Mouse (Mus musculus): ENCODE results near the gene Pcyox1. TPM values are rescaled to one million over a fixed set of nuclear protein-coding genes. Genes with fewer than 3 reads are reported as not detected.

Pcyox1 gene
- total and polyA plus RNA-seq, 3 experiments, result 44.7 to 72.3 (median 44.9) TPM

- ATAC-seq (ENCODE audit: extremely low read depth, insufficient number of reproducible peaks, low FRiP score, poor library complexity, severe bottlenecking) (no peak), DNase-seq (ENCODE audit: low spot score) (no peak)
- Histone ChIP-seq H3K4me3 (ENCODE audit: low read depth, low read length) (peak overlapping the region; percentile 93), H3K4me1 (ENCODE audit: insufficient read depth, low read depth, low read length) (peaks cover 51% of the 10 kb centered on the region), H3K9me3 (replicated peaks) (no peaks in the 10 kb centered on the region; the same call in 1 of the 2 replicates), H3K27me3 (ENCODE audit: insufficient read depth, low read length) (peaks cover 9% of the 10 kb centered on the region), H3K36me3 (replicated peaks) (peaks cover 31% of the 10 kb centered on the region)
- TF ChIP-seq GATA2 (IDR thresholded peaks at IDR 0.05; ENCODE audit: borderline replicate concordance, low read depth, low read length), result no peak
Observed at GRCm38 (mm10) chr6:86366125-86366852, 30.7 kb downstream of the Pcyox1 start.

GRCm38 (mm10) chr6:86365371-86366124 is 31.4 kb downstream of the Pcyox1 start, which contains the start of gene Fam136a:
Gene Fam136a (plus strand): TSS chr6:86365646.
- peak; percentile 96 for ATAC-seq (ENCODE audit: extremely low read depth, insufficient number of reproducible peaks, low FRiP score, poor library complexity, severe bottlenecking)
- Histone ChIP-seq H3K27me3 (ENCODE audit: insufficient read depth, low read length) (peaks cover 16% of the 10 kb centered on the region), H3K9me3 (replicated peaks) (no peaks in the 10 kb centered on the region; the same call in 1 of the 2 replicates), H3K4me3 (ENCODE audit: low read depth, low read length) (peak within 1 kb of the TSS; percentile 93), H3K36me3 (replicated peaks) (peaks cover 31% of the 10 kb centered on the region), H3K4me1 (ENCODE audit: insufficient read depth, low read depth, low read length) (peaks cover 44% of the 10 kb centered on the region)
- TF ChIP-seq TAL1 (conservative IDR thresholded peaks at IDR 0.05; ENCODE audit: low read depth, low read length) (no peak), CTCF (IDR thresholded peaks at IDR 0.05; ENCODE audit: low read depth, low read length) (peak; percentile 77)
- peak; percentile 93 for DNase-seq (ENCODE audit: low spot score)

GRCm38 (mm10) chr6:86364442-86365141 is 32.4 kb downstream of the Pcyox1 start:
- peaks cover 26% of the 10 kb centered on the region for H3K36me3 ChIP-seq (replicated peaks)
- peak; percentile 38 for DNase-seq (ENCODE audit: low spot score)
- H3K27me3 ChIP-seq (ENCODE audit: insufficient read depth, low read length), result peaks cover 17% of the 10 kb centered on the region
- TF ChIP-seq CTCF (IDR thresholded peaks at IDR 0.05; ENCODE audit: low read depth, low read length), result peak; percentile 79
- TF ChIP-seq TAL1 (conservative IDR thresholded peaks at IDR 0.05; ENCODE audit: low read depth, low read length), result no peak
- ATAC-seq (ENCODE audit: extremely low read depth, insufficient number of reproducible peaks, low FRiP score, poor library complexity, severe bottlenecking), result no peak
- no peaks in the 10 kb centered on the region; the same call in 1 of the 2 replicates for H3K9me3 ChIP-seq (replicated peaks)
- peak overlapping the region; percentile 93 for H3K4me3 ChIP-seq (ENCODE audit: low read depth, low read length)
- H3K4me1 ChIP-seq (ENCODE audit: insufficient read depth, low read depth, low read length), result peaks cover 41% of the 10 kb centered on the region

- no peak overlapping the region for H3K4me3 ChIP-seq (ENCODE audit: low read depth, low read length)
- peaks cover 25% of the 10 kb centered on the region for H3K4me1 ChIP-seq (ENCODE audit: insufficient read depth, low read depth, low read length)
- DNase-seq (ENCODE audit: low spot score) (no peak), ATAC-seq (ENCODE audit: extremely low read depth, insufficient number of reproducible peaks, low FRiP score, poor library complexity, severe bottlenecking) (no peak)
- no peaks in the 10 kb centered on the region; the same call in 1 of the 2 replicates for H3K9me3 ChIP-seq (replicated peaks)
- TF ChIP-seq GATA2 (IDR thresholded peaks at IDR 0.05; ENCODE audit: borderline replicate concordance, low read depth, low read length), result no peak
- TF ChIP-seq GATA1 (IDR thresholded peaks at IDR 0.05; ENCODE audit: borderline replicate concordance, low read length), result no peak
- peak; percentile 42; the same call in 1 of the 2 replicates for TF ChIP-seq CTCF (IDR thresholded peaks at IDR 0.05; ENCODE audit: low read depth, low read length)
- TF ChIP-seq TAL1 (conservative IDR thresholded peaks at IDR 0.05; ENCODE audit: low read depth, low read length), result no peak
- H3K36me3 ChIP-seq (replicated peaks), result peaks cover 1% of the 10 kb centered on the region
- peaks cover 24% of the 10 kb centered on the region for H3K27me3 ChIP-seq (ENCODE audit: insufficient read depth, low read length)
Observed at GRCm38 (mm10) chr6:86361373-86361772, 35.6 kb downstream of the Pcyox1 start.

- Histone ChIP-seq H3K4me3 (ENCODE audit: low read depth, low read length) (no peak overlapping the region), H3K4me1 (ENCODE audit: insufficient read depth, low read depth, low read length) (peaks cover 19% of the 10 kb centered on the region), H3K9me3 (replicated peaks) (no peaks in the 10 kb centered on the region; the same call in 1 of the 2 replicates), H3K27me3 (ENCODE audit: insufficient read depth, low read length) (peaks cover 25% of the 10 kb centered on the region), H3K36me3 (replicated peaks) (no peaks in the 10 kb centered on the region)
- no peak for DNase-seq (ENCODE audit: low spot score)
- TF ChIP-seq TAL1 (conservative IDR thresholded peaks at IDR 0.05; ENCODE audit: low read depth, low read length) (no peak), GATA2 (IDR thresholded peaks at IDR 0.05; ENCODE audit: borderline replicate concordance, low read depth, low read length) (no peak), POLR2AphosphoS5 (IDR thresholded peaks at IDR 0.05; ENCODE audit: insufficient replicate concordance, low read depth, low read length) (no peak), CTCF (IDR thresholded peaks at IDR 0.05; ENCODE audit: low read depth, low read length) (no peak), GATA1 (IDR thresholded peaks at IDR 0.05; ENCODE audit: borderline replicate concordance, low read length) (no peak)
- ATAC-seq (ENCODE audit: extremely low read depth, insufficient number of reproducible peaks, low FRiP score, poor library complexity, severe bottlenecking), result no peak
Observed at GRCm38 (mm10) chr6:86360691-86361090, 36.3 kb downstream of the Pcyox1 start.

GRCm38 (mm10) chr6:86356956-86357355 is 40.0 kb downstream of the Pcyox1 start:
- Histone ChIP-seq H3K4me1 (ENCODE audit: insufficient read depth, low read depth, low read length) (peaks cover 9% of the 10 kb centered on the region; the same call in 1 of the 2 replicates), H3K9me3 (replicated peaks) (no peaks in the 10 kb centered on the region; the same call in 1 of the 2 replicates), H3K27me3 (ENCODE audit: insufficient read depth, low read length) (peaks cover 40% of the 10 kb centered on the region), H3K36me3 (replicated peaks) (no peaks in the 10 kb centered on the region), H3K4me3 (ENCODE audit: low read depth, low read length) (no peak overlapping the region)
- TF ChIP-seq CTCF (IDR thresholded peaks at IDR 0.05; ENCODE audit: low read depth, low read length), result no peak
- no peak for DNase-seq (ENCODE audit: low spot score)
- no peak for ATAC-seq (ENCODE audit: extremely low read depth, insufficient number of reproducible peaks, low FRiP score, poor library complexity, severe bottlenecking)
